Mouse (Mus musculus): ENCODE measurements around the gene Pkp4. TPM values are rescaled to one million over a fixed set of nuclear protein-coding genes. Genes with fewer than 3 reads are reported as not detected.
"Not testable (repeated sequence)": the region's sequence is repeated elsewhere in the genome, so short reads cannot be mapped to it uniquely, and the experiment has no call there.

Gene Pkp4
- total RNA-seq, 2 experiments from 2014 or later = 62.6 to 82.9 TPM

GRCm38 (mm10) chr2:59378096-59378495 lies 217.4 kb downstream of the Pkp4 start:
- DNase-seq (ENCODE audit: low spot score in 2 of 2) = no peak

DNA sequence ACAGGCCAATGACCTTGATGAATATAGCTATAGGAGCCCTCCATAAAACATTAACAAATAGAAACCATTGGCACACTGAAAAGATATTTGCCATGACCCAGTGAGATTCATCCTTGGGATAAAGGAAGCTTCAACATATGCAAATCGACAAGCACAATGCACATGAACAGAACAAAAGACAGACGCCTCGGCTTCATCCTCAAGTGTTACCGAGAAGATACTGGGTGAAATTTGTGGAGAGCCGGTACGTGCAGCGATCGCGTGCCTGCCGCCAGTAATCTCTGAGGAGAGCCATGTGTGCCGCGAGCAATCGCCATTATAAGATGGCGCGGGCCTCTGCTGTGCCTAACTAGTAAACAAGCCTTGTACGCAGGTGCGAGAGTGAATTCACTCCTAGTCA lies 218.2 kb downstream of the Pkp4 start:
- DNase-seq (ENCODE audit: low spot score in 2 of 2) = not testable (repeated sequence)

DNA sequence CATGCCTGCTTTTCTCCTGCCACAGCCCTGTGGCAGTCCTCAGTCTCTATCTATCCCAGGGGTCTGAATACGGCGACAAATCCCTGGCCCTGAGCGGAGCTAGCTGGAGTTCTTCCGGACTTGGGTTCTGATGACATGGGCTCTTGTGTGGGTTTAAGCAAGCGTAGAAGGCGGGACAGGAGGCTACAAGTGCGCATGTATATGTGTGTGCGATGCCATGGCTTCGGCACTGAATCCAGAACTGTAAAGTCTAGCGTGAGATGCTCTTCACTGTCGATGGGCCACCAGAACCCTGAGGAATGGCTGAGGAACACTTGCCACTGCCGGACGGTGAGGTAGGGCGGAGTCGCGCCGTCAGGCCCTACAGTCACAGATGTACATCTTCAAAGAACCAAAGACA lies 222.6 kb downstream of the Pkp4 start:
- DNase-seq (ENCODE audit: low spot score in 2 of 2) = no peak

GRCm38 (mm10) chr2:59383852-59384776 lies 223.5 kb downstream of the Pkp4 start:
- no peak for DNase-seq (ENCODE audit: low spot score in 2 of 2)

- DNase-seq (ENCODE audit: low spot score in 2 of 2) = no peak
Observed at GRCm38 (mm10) chr2:59385211-59385935, 224.7 kb downstream of the Pkp4 start.

- DNase-seq (ENCODE audit: low spot score in 2 of 2) = no peak
Observed at GRCm38 (mm10) chr2:59389971-59390370, 229.3 kb downstream of the Pkp4 start.

DNA sequence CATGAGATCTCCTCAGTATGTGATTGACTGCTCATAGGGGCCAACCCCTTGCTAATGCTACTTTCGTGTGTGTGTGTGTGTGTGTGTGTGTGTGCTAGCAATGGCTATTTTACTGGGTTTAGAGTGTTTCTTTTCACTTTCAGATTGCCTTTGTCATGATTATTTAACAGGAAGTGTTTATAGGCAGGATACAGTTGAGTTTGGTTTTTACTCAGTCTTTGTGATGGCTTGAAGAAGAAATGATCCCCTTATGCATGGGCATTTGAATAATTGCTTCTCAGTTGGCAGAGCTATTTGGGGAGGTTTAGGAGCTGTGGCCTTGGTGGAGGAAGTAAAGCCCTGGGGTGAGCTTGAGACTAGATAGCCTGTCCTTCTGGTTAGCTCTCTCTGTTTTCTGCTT lies 232.5 kb downstream of the Pkp4 start:
- no peak for DNase-seq (ENCODE audit: low spot score in 2 of 2)

DNA sequence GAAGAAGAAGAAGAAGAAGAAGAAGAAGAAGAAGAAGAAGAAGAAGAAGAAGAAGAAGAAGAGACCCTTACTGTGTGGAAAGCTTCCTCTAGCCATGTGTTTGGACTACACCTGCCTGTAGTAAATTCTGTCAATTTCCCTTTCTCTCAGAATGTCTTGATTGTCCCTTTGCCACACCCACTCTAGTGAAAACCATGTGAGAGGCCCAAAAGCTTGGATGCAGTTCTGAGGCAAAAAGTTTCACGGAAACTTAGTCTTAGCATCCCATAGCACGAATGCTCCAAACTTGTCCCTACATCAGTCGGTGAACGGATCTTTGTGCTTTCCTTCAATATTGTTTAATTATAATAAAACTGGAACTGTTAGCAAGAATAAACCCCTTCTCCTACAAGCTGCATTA lies 234.0 kb downstream of the Pkp4 start:
- no peak for DNase-seq (ENCODE audit: low spot score in 2 of 2)

DNA sequence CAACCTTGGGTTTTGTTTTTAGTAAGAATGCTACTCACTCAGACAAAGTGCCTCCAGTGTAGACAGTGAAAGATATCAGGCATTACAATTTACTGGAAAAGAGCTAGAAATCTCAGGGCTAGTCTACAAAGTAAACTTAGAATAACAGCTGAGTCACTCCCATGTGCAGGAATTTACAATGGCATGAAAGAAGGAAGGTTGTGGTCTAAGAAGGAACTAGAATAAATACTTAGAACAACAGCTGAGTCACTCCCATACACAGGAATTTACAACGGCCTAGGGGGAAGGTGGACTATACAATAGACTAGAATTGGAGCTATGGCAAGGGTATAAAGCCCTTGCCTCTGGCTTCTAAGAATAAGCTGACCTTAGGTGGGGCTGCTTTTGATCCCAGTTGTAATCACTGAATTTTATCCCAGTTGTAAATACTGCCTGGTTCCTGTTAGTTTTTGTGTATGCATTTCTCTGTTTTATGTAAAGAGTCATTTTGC lies 234.6 kb downstream of the Pkp4 start:
- DNase-seq (ENCODE audit: low spot score in 2 of 2) = not testable (repeated sequence)

DNA sequence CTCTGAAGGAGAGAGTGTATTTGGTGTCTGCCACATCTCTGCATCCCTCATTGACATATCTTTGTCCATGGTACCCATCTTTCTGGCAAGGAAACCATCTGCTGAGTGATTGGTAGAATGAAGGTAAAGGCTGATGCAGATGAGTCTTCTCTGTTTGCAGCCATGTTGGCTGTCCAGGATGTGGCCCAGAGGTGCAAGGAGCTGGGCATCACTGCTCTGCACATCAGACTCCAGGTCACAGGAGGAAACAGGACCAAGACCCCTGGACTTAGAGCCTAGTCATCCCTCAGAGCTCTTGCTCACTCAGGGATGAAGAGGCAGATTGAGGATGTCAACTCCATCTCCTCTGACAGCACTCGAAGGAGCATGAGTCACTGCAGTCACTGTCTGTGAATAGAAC lies 235.9 kb downstream of the Pkp4 start:
- DNase-seq (ENCODE audit: low spot score in 2 of 2) = no peak

GRCm38 (mm10) chr2:59397531-59397930 lies 236.9 kb downstream of the Pkp4 start:
- DNase-seq (ENCODE audit: low spot score in 2 of 2) = no peak

DNA sequence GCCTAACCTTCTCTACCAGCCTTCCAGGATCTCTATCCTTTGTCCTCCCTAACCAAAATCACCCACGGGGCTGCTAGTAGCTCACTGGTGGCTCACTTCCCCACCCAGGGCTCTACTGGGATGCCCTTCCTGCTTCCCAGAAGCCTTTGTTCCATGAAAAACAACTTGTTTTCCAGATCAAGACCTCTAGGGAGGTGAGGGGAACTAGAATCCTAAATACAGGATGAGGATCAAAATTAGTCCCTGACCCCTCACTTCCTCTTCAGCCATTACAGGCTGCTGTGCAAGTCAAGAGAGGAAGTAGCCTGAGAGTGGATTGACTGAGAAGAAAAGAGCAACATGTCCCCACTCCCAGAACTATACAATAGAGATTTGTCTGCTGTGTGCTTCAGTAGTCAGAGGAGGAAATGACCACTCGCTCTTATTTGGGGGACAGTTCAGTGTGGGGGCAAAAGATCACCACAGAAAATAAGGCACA lies 240.3 kb downstream of the Pkp4 start:
- no peak for DNase-seq (ENCODE audit: low spot score in 2 of 2)

DNA sequence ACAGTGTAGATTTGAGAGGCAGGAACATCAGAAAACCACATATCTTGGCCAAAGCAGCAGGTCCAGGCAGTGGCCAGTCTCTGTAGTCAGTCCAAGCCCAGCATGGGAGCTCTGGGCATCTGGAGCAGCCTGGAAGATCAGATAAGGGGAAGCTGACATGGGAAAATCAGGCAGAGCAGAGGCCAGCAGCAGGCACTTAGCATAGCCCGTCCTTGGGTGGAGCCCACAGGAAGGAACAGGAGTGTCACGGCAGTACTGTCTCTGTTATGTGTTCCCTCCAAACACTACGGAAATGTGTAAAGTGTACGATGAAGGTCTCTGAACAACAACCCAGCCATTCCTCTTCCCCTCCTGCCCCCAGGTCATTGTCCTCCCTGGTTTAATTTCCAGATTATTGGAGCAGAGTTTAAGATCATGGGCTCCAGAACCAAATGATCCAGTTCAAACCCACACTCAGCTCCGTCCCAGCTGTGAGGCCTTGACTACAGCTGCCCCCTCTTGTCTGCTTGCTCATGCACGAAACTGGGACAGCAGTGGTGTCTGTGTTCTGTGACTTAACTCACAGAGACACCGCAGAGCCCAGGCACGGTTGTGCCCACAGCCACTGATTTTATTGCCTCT lies 241.3 kb downstream of the Pkp4 start:
- DNase-seq (ENCODE audit: low spot score in 2 of 2) = no peak

GRCm38 (mm10) chr2:59404022-59404421 lies 243.4 kb downstream of the Pkp4 start:
- no peak for DNase-seq (ENCODE audit: low spot score in 2 of 2)

Other genes starting within 250 kb of the Pkp4 start
- gene Ccdc148, start 167 bp upstream of the Pkp4 start, total RNA-seq (2021) = 1 to 10 TPM; 1.5 to 2.5 TPM

Measured in adrenal gland, postnatal 4 days (tissue).